Mouse (Mus musculus): ENCODE results near the gene Eme2. TPM values are rescaled to one million over a fixed set of nuclear protein-coding genes. Genes with fewer than 3 reads are reported as not detected.

The Eme2 gene
- polyA plus RNA-seq, 2 experiments from 2014 or later, result 19.9 to 41.4 TPM

DNA sequence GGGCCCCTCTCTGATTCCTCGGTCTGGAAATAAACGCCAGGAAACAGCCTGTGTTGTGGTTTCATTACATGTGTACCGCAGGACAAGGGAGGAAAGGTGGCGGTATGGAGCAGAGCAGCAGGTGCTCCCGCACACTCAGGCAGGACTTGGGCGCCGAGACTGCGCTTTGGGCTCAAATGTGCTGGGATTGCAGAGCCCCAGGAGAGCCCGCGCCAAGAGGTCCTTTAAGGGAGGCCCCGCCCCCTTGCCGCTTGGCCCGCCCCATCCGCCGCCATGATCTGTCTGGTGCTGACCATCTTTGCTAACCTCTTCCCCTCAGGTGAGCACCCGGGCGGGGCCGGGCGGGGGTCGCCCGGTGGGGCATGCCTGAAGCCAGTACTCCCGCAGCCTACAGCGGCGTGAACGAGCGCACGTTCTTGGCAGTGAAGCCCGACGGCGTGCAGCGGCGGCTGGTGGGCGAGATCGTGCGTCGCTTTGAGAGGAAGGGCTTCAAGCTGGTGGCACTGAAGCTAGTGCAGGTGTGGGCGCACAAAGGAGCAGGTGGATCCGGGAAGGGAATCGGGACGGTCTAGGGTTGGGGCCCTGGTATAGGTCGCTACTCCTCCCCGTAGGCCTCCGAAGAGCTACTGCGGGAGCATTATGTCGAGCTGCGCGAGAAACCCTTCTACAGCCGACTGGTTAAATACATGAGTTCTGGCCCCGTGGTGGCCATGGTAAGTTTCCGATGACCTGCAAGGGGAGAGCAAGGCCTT lies 1.5 kb upstream of the Eme2 start, which contains the start of gene Nme3:
Gene Nme3 (plus strand): TSS at position 260 of the 752 bp plus-strand sequence.
- ATAC-seq, result peak; percentile 51

DNA sequence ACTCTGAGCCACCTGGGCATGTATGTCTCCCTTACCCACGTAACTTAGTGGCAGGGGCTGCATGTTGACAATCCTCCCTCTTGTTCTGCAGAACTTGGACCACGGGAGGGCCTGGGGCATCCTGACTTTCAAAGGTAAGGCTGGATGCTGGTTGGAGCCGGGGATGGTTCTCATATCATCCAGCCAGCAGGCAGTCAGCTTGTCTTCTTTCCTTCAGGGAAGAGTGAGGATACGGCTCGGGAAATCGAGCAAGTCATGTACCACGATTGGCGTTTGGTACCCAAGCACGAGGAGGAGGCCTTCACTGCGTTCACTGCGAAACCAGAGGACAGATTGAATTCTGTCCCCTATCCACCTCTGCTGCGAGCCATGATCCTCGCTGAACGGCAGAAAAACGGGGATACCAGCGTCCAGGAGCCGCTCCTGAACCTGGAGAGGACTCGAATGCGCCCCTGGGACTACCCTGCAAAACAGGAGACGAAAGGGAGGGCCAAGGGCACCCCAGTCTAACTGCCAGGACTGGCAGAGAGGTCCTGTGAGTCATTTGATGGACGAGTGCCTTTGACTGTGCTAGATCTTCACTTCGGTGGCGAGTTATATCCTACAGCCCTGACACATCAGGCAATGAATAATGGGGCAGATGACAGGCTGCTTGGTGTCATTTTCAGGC lies 819 bp upstream of the Eme2 start:
- ATAC-seq, result peak; percentile 2

GRCm38 (mm10) chr17:24894061-24894994 lies 559 bp downstream of the Eme2 start:
- ATAC-seq, result peak; percentile 7

DNA sequence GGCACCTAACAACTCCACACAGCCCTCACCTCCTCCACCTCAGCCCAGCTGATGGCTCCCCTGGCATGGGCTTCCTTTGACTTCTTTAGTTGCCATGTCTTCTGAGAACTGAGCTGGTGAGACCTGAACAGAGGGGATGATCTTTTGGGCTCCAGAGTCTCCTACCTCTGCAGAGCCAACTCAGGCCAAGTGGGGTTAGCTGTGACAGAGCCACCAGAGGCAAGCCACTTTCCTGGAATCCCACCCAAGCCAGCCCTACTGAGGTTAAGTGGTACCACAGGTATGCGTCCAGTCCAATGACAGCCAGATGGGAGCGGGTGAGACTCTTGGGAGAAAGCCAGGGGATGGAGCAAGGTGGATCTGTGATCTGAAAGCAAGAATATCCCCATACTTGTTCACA lies 1.6 kb downstream of the Eme2 start:
- no peak for ATAC-seq

DNA sequence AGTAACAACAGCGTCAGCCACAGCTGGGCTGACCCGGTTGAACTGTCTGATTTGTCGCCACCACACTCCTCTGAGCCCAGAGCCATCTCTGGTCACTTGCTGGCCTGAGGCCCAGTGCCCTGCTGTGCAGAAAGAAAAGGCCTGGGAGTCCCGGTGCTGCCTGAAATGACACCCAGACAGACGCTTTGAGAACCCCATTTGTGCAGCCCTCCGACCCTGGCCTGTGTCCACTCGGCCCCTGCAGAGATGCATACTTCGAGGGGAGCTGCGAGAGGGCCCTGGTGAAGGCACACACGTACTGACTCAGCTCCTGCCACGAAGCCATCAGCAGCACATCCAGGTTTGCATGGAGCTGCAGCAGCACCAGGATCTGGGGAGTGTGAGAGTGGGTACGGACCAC lies 2.1 kb downstream of the Eme2 start:
- ATAC-seq, result no peak

DNA sequence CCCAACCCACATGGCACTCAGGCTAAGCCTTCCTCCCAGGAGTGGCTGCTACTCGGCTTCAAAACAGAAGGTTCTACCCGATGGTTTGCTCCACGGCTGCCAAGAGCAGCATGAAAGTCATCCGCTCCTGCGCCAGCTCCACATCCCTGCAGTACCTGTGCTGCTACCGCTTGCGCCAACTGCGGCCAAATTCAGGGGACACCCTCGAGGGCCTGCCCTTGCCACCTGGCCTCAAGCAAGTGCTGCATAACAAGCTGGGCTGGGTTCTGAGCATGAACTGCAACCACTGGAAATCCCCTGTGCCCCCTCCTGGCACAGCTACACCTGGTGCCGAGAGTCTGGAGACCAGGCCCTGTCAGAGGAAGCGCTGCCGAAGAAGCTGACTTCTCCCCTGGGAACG lies 3.6 kb downstream of the Eme2 start:
- no peak for ATAC-seq

DNA sequence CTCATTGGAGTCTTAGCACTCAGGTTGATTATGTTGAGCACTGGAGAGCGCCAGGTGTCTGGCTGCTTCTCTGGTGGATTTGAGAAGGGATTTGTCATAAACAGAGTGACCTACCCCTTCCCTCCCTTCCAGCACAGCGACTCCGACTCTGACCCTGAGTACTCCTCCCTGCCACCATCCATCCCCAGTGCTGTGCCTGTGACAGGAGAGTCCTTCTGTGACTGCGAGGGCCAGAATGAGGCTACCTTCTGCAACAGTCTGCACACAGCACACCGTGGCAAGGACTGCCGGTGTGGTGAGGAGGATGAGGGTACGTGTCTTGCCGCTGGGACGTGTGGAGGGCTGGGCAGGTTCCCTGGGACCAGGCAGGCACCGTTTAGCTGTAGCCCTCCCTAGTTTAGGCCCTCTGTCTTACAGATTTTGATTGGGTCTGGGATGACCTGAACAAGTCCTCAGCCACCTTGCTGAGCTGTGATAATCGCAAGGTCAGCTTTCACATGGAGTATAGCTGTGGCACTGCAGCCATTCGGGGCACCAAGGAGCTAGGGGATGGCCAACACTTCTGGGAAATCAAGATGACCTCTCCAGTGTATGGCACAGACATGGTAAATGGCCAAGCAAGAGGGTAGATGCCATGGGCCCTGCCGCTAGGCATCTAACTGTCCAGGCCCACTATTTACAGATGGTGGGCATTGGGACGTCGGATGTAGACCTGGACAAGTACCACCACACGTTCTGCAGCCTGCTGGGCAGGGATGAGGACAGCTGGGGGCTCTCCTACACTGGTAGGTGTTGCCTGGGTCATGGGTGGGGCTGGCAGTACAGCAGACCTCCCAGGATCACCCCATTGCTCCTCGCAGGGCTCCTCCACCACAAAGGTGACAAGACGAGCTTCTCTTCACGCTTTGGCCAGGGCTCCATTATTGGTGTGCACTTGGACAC lies 4.5 kb downstream of the Eme2 start:
- no peak for ATAC-seq

DNA sequence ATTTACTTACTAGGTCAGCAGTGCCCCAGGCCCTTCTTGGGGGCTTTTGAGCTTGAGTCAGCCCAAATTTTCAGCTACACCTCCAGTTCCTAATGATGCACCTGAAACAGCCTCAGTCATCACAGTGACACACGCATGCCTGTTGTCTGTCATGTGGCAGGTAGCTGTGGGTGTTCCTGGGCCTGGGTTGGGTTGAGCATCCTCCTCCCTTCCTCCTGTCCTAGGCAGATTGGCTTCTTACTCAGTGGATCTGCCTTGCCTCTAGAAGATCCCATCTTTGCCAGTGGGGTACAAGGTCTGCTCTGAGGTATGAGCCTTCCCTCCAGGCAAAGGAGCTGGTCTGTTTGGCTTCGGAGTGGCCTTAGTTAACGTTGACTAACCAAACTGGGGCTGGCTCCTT lies 6.0 kb downstream of the Eme2 start:
- ATAC-seq, result no peak

DNA sequence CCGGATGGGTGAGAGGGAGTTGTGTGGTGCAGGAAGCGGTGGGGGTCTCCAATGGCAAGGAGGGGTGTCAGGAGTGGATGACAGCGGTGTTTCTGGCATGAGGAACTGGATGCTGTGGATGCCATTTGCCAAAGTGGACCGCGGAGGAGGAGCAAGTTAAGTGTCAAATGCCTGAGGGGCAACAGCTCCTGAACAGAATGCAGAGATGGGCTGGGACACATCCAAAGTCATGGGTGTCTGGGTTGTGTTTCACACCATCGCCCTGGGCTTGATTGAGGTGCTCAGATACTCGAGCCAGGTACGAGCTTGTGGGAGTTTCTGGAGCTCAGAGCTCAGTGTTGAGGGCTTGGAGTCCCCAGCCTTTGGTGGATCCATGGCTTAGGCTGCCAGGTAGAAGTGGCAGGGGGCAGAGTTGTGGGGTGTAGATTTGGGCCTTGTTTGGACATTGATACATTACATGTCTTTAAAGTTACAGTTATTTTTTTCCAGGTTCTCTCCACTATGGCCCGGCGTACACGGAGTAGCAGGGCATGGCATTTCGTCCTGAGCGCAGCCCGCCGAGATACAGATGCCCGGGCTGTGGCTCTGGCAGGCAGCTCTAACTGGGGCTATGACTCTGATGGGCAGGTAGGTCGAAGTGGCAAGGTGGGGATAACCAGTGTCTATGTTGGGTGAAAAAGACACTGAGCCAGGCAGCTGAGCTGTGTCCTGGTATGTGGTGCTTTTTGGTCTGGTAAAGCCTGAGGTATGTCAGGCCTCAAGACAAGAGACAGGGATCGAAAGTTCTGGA lies 7.4 kb downstream of the Eme2 start:
- ATAC-seq, result no peak

DNA sequence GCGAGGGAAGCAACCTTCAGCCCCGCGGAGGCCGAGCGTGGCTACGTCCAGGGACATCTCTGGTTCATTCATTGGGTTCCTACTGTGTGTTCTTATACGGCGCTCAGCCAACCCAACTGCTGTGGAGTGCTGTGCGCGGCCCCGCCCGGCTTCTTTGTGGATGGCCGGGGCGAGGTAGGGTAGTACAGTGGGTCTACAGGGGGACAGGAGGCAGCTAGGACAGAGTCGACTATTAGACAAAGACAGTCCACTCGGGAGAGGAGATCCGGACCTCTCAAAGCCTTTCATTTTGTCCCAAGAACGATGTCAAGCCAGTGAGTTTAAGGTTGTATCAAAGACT lies 8.0 kb downstream of the Eme2 start:
- ATAC-seq, result peak; percentile 7

DNA sequence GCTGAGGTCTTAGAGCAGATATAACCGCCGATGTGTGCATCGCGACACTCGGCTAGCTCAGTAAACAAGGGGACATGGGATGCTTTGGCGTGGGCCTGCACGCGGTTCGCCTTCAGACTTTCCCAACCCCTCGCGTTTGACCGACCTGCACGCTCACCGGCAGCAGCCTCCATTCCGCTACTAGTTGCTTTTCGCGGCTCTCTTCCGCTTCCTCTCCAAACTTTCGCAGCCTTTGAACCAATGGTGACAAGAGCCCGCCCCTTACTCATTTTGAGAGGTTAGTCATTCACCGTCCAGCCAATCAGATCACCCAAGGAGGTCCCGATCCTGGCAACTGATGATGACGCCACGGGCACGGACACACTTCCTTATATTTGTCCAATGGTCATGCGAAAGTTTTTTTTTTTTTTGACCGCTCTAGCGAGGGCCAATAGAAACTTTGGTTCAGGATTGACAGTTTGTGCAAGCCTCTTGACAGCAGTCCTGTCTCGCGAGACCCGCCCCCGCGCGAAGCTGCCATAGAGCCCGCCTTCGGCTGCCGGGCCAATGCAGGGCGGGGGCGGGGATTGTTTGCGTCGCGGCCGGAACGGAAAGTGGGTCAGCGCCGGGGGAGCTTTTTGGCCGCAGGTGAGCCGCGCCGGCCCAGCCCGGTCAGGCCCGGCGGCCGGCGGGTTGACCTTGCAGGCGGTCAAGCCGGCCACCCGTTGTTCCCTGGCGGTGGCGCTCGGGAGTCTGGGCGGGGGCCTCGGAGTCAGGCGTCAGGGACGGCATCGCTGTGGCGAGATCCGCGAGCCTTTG lies 8.6 kb downstream of the Eme2 start, which contains the start of the genes Nubp2 and Spsb3:
Gene Nubp2 (minus strand): TSS at position 216 of the 798 bp plus-strand sequence.
Gene Spsb3 (plus strand): TSS at position 510 of the 798 bp plus-strand sequence.
- peak; percentile 94 for ATAC-seq

- ATAC-seq, result no peak
Measured at GRCm38 (mm10) chr17:24885356-24886133, 9.3 kb downstream of the Eme2 start.

- ATAC-seq, result no peak
Measured at GRCm38 (mm10) chr17:24884391-24884790, 10.5 kb downstream of the Eme2 start.

GRCm38 (mm10) chr17:24881738-24882440 lies 13.0 kb downstream of the Eme2 start:
- no peak for ATAC-seq

DNA sequence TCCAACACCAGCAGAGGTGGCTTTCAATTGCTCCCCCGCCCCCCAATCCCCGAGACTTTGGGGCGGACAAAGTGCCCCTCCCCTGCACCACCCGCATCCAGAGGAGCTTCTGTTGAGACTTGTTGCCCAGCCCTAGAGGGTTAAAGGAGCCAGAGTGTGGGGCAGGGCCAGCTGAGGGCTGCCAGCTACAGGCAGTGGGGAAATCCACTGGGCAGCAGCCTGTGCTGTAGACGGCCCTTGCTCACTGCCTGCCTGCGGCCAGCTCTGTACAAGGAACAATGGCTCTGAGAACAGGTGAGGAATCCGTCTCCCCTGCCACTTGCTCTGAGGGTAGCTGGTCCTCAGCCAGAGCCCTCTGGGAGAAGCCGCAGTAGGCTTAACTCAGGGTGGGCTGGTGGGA lies 16.4 kb downstream of the Eme2 start:
- no peak for ATAC-seq

DNA sequence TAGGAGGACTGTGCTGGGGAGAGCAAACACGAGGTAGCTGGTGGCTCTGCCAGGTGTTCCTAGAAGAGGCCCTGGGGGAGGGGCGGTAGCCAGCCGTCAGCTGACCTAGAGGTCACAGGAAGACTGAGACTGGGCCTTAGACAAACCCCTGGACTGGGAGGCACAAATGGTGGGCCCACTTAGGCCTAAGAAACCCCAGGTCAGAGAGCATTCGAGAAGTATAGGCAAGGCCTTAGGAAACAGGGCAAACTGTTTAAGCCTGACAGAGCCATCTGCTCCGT lies 16.8 kb downstream of the Eme2 start:
- ATAC-seq, result no peak

- no peak for ATAC-seq
Measured at GRCm38 (mm10) chr17:24877336-24878116, 17.4 kb downstream of the Eme2 start.

DNA sequence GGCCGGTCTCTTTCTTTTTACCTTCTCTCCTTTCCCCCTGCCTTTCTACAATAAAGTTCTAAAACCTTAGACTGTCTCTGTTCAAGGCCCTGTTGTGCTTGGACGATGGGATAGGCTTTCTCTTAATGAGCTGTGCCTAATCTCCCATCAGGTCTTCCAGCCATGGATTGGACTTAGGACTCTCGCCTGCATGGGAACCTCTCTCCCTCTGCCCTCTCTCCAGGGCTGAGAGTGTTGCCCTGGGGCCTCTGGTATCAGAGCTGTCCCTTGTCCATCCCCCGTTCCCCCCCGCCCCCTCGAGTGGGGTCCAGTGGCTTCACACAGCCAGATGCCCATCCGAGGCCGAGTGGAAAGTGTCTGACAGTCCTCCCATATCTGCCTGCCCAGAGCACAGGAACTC lies 19.9 kb downstream of the Eme2 start:
- no peak for ATAC-seq
